Mouse (Mus musculus) kidney, postnatal 36 days (tissue): ENCODE results near the gene Mmd.

ENCODE experiments used
- DNase-seq, 2 experiments: peaks; one replicate each; pipeline ENCODE4 v3.0.0; 2021 to 2022; ENCODE audit warnings: mixed read lengths in 2 of 2

Gene Mmd

GRCm38 (mm10) chr11:90284079-90284478 lies 34.8 kb downstream of the Mmd start:
- no peak for DNase-seq

- no peak for DNase-seq
Observed at GRCm38 (mm10) chr11:90284623-90285022, 35.4 kb downstream of the Mmd start.

- DNase-seq, result no peak
Observed at GRCm38 (mm10) chr11:90286550-90287154, 37.4 kb downstream of the Mmd start.

GRCm38 (mm10) chr11:90291156-90291555 lies 41.9 kb downstream of the Mmd start:
- DNase-seq, result no peak

- DNase-seq, result peak; percentile 18 to 32
Observed at GRCm38 (mm10) chr11:90292766-90293165, 43.5 kb downstream of the Mmd start.

- DNase-seq, result no peak
Observed at GRCm38 (mm10) chr11:90294622-90295021, 45.4 kb downstream of the Mmd start.

GRCm38 (mm10) chr11:90306067-90306466 lies 56.8 kb downstream of the Mmd start:
- no peak for DNase-seq

GRCm38 (mm10) chr11:90306993-90307392 lies 57.7 kb downstream of the Mmd start:
- DNase-seq, result peak; percentile 59 to 85

GRCm38 (mm10) chr11:90314606-90315005 lies 65.3 kb downstream of the Mmd start:
- no peak for DNase-seq

GRCm38 (mm10) chr11:90317482-90317881 lies 68.2 kb downstream of the Mmd start:
- DNase-seq, result peak; percentile 34 to 74

- DNase-seq, result no peak
Observed at GRCm38 (mm10) chr11:90320922-90321321, 71.7 kb downstream of the Mmd start.

GRCm38 (mm10) chr11:90324597-90324996 lies 75.3 kb downstream of the Mmd start:
- DNase-seq, result no peak

- DNase-seq, result no peak
Observed at GRCm38 (mm10) chr11:90326146-90326545, 76.9 kb downstream of the Mmd start.

- DNase-seq, result no peak
Observed at GRCm38 (mm10) chr11:90326836-90327235, 77.6 kb downstream of the Mmd start.
